In the genomic region with DNA sequence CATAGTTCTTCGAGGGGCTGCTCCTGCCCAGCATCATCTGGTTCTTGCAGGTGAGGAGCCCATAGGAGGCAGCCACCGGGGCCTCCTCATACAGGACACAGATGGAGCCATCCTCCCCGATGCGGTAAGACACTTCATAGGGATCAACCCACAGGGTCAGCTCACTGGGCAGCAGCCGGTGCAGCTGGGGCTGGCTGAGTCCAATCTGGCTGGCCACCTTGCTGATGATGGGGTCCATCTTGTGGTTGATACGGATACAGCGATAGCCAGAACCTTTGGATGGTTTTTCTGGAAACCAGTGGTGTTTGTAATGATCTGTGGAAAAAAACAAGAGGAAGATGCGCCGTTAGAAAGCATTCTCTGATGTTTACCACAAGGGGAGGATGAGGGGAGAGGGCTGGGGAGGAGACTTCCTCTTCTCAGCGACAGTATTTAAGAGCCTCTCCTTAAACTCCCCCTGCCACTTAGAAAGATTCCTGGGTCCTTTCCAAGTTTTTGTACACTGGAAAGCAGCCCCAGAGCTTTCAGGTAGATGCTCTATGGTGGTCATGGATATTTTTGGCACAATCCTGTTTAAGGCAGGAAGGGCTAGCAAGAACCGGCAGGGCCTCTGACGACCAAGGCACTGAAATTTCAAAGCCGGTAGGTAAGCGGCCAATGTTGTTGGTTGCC, we compare ENCODE assay signal across 8 mouse cellular contexts. TPM values are rescaled to one million over a fixed set of nuclear protein-coding genes. Genes with fewer than 3 reads are reported as not detected.
DNase-seq lines count a peak whose midpoint lies in the region; ATAC-seq lines count a peak whose summit lies in the region.

No protein-coding gene starts in this region.

- WGBS in heart, embryonic 11.5 days (ENCODE audit: insufficient replicate concordance): 37% methylated on average over 14 of the region's 14 CpGs
- 42% methylated on average over 14 of the region's 14 CpGs for WGBS in midbrain, embryonic 10.5 days

- ATAC-seq in heart, embryonic 11.5 days (replicated peaks; ENCODE audit: insufficient number of reproducible peaks, low FRiP score, low TSS enrichment): no peak

- H3K4me2 ChIP-seq in heart, embryonic 11.5 days: peak overlapping the region; percentile 87

- no peaks in the 10 kb centered on the region for H3K36me3 ChIP-seq in heart, embryonic 11.5 days (ENCODE audit: control insufficient read depth, insufficient read depth, low read length)
- H3K36me3 ChIP-seq in midbrain, embryonic 10.5 days: peaks cover 36% of the 10 kb centered on the region

- peak overlapping the region; percentile 53 for H3K4me3 ChIP-seq in heart, embryonic 11.5 days (ENCODE audit: low read depth, low read length)
- peak overlapping the region; percentile 75 for H3K4me3 ChIP-seq in midbrain, embryonic 10.5 days

- H3K4me1 ChIP-seq in heart, embryonic 11.5 days (ENCODE audit: control insufficient read depth, insufficient read depth, low read length): peaks cover 48% of the 10 kb centered on the region
- peaks cover 76% of the 10 kb centered on the region for H3K4me1 ChIP-seq in midbrain, embryonic 10.5 days

- no peaks in the 10 kb centered on the region for H3K27me3 ChIP-seq in heart, embryonic 11.5 days (ENCODE audit: control insufficient read depth, insufficient read depth, low read length)
- H3K27me3 ChIP-seq in midbrain, embryonic 10.5 days (ENCODE audit: low read depth, poor library complexity, severe bottlenecking): no peaks in the 10 kb centered on the region

- DNase-seq in left cerebral cortex, postnatal 4 days: peak; percentile 72
- no peak for DNase-seq in left cerebral cortex, postnatal 10 days (ENCODE audit: extremely low spot score in 1 of 2, low spot score in 2 of 2)
- peak; percentile 63 for DNase-seq in cerebellum, adult 8-10 months
- DNase-seq in kidney, postnatal 10 days: peak; percentile 58
- DNase-seq in midbrain, embryonic 10.5 days (ENCODE audit: low spot score): peak; percentile 61
- DNase-seq in thymus, postnatal 25 days: peak; percentile 75
- DNase-seq in c-Kit-positive CD71-positive TER-119-positive erythroid progenitor cells, embryonic 14.5 days (ENCODE audit: low spot score): no peak

- peak overlapping the region; percentile 37 for H3K27ac ChIP-seq in heart, embryonic 11.5 days (ENCODE audit: low read depth, low read length)
- peak overlapping the region; percentile 91 for H3K27ac ChIP-seq in midbrain, embryonic 10.5 days (replicated peaks)

- intact Hi-C loops in left cerebral cortex, postnatal 4 days (cut with DNase I): no loop called here
- intact Hi-C loops in left cerebral cortex, postnatal 10 days (cut with DNase I): no loop called here

- H3K9ac ChIP-seq in heart, embryonic 11.5 days (ENCODE audit: low read depth, low read length): peak overlapping the region; percentile 79

- H3K9me3 ChIP-seq in heart, embryonic 11.5 days (replicated peaks; ENCODE audit: control insufficient read depth, low read length): no peaks in the 10 kb centered on the region
- H3K9me3 ChIP-seq in midbrain, embryonic 10.5 days (replicated peaks): no peaks in the 10 kb centered on the region

RNA-seq across cellular contexts. Expression of gene Btg2, which starts 1.4 kb away (rescaled TPM):
- 1 to 10 TPM; 7.9 to 8.1 TPM for total RNA-seq in left cerebral cortex, postnatal 4 days (2021)
- 10 to 100 TPM; 10.0 to 11.5 TPM for total RNA-seq in left cerebral cortex, postnatal 10 days (2021)
- 31.7 and 35.6 TPM in 2 replicates for polyA plus RNA-seq in heart, embryonic 11.5 days (2014; fragmentation: Nextera tagmentation; extraction: Ambion mirVana)
- polyA plus RNA-seq in midbrain, embryonic 10.5 days (2016; fragmentation: Nextera tagmentation; extraction: Ambion mirVana): 107 and 161 TPM in 2 replicates

RNA-seq across cellular contexts. Expression of gene Chit1, which starts 33.5 kb away (rescaled TPM):
- under 1 TPM; 0.48 to 0.54 TPM for total RNA-seq in left cerebral cortex, postnatal 4 days (2021)
- under 1 TPM; 0.26 to 0.60 TPM for total RNA-seq in left cerebral cortex, postnatal 10 days (2021)
- polyA plus RNA-seq in heart, embryonic 11.5 days (2014; fragmentation: Nextera tagmentation; extraction: Ambion mirVana): 1.7 and 1.9 TPM in 2 replicates
- polyA plus RNA-seq in midbrain, embryonic 10.5 days (2016; fragmentation: Nextera tagmentation; extraction: Ambion mirVana): not detected in 2 replicates

RNA-seq across cellular contexts. Expression of gene Fmod, which starts 40.5 kb away (rescaled TPM):
- total RNA-seq in left cerebral cortex, postnatal 4 days (2021): 10 to 100 TPM; 19.0 to 20.0 TPM
- 10 to 100 TPM; 15.6 to 15.8 TPM for total RNA-seq in left cerebral cortex, postnatal 10 days (2021)
- polyA plus RNA-seq in heart, embryonic 11.5 days (2014; fragmentation: Nextera tagmentation; extraction: Ambion mirVana): 10.6 and 13.4 TPM in 2 replicates
- 2.8 and 6.5 TPM in 2 replicates for polyA plus RNA-seq in midbrain, embryonic 10.5 days (2016; fragmentation: Nextera tagmentation; extraction: Ambion mirVana)

Comparison
In these comparisons a context has a peak if more than half of its experiments do, and no peak if none do; other contexts are left out.
1. DNase-seq: peak in left cerebral cortex, postnatal 4 days (single experiment), cerebellum, adult 8-10 months (single experiment), kidney, postnatal 10 days (single experiment), midbrain, embryonic 10.5 days (single experiment) and thymus, postnatal 25 days (single experiment); none in left cerebral cortex, postnatal 10 days (0 of 2) and c-Kit-positive CD71-positive TER-119-positive erythroid progenitor cells, embryonic 14.5 days (single experiment).